Mouse (Mus musculus) limb, embryonic 11.5 days (tissue): ENCODE results near the gene Zbtb39. TPM values are rescaled to one million over a fixed set of nuclear protein-coding genes. Genes with fewer than 3 reads are reported as not detected.

Source experiments
- ATAC-seq: fragments of 200-750 bp; cut with Nextera tagmentation; 2 replicates; pipeline ENCODE4 v1.8.0; 2017; ENCODE audit warnings: low read depth; ENCODE audit not compliant: insufficient number of reproducible peaks, low FRiP score, low TSS enrichment
- DNase-seq: peaks from one replicate; pipeline ENCODE4 v3.0.0-alpha.2; 2015; ENCODE audit warnings: low spot score
- H3K27ac ChIP-seq: fragments of 300-500 bp; sonication (generic); replicated peaks from 2 replicates; pipeline ENCODE4 v1.5.1; 2014; ENCODE audit warnings: low read depth, mild to moderate bottlenecking, low read length
- H3K27me3 ChIP-seq: fragments of 300-500 bp; sonication (generic); 2 replicates; pipeline ENCODE4 v1.6.1; 2014; ENCODE audit warnings: mild to moderate bottlenecking, low read length, mixed read lengths; ENCODE audit not compliant: control insufficient read depth, insufficient read depth
- H3K36me3 ChIP-seq: fragments of 300-500 bp; sonication (generic); 2 replicates; pipeline ENCODE4 v1.6.1; 2014; ENCODE audit warnings: mild to moderate bottlenecking, low read length, moderate library complexity, mixed read lengths; ENCODE audit not compliant: control insufficient read depth, insufficient read depth
- H3K4me1 ChIP-seq: fragments of 300-500 bp; sonication (generic); 2 replicates; pipeline ENCODE4 v1.6.1; 2014; ENCODE audit warnings: low read length, mixed read lengths; ENCODE audit not compliant: control insufficient read depth, insufficient read depth
- H3K4me2 ChIP-seq: fragments of 300-500 bp; sonication (generic); 2 replicates; pipeline ENCODE4 v1.6.1; 2014; ENCODE audit warnings: low read depth, mild to moderate bottlenecking, moderate library complexity; ENCODE audit not compliant: severe bottlenecking
- H3K4me3 ChIP-seq: fragments of 300-500 bp; sonication (generic); 2 replicates; pipeline ENCODE4 v1.5.1; 2014; ENCODE audit warnings: low read depth, low read length
- H3K9ac ChIP-seq: fragments of 300-500 bp; sonication (generic); 2 replicates; pipeline ENCODE4 v1.6.1; 2014; ENCODE audit warnings: mild to moderate bottlenecking, low read length
- H3K9me3 ChIP-seq: fragments of 300-500 bp; sonication (generic); 2 replicates; pipeline ENCODE4 v1.6.1; 2016; ENCODE audit warnings: low read length; ENCODE audit not compliant: control insufficient read depth
- WGBS: fragments of 180-500 bp; shearing (Covaris S2); extraction: QIAGEN DNeasy Blood & Tissue Kit; methylation state at CpG from one replicate; pipeline ENCODE4 v1.1.7; 2014; 5-methylcytosine and 5-hydroxymethylcytosine counted together
- polyA plus RNA-seq: library from polyadenylated mRNA; unstranded; fragments of >200 nt; fragmentation: Nextera tagmentation; extraction: Ambion mirVana; gene quantifications from 2 replicates; pipeline ENCODE4 v1.2.1, GENCODE M21; 2014

Zbtb39 gene
- polyA plus RNA-seq, 1 experiment from 2014 or later: 7.7 TPM

DNA sequence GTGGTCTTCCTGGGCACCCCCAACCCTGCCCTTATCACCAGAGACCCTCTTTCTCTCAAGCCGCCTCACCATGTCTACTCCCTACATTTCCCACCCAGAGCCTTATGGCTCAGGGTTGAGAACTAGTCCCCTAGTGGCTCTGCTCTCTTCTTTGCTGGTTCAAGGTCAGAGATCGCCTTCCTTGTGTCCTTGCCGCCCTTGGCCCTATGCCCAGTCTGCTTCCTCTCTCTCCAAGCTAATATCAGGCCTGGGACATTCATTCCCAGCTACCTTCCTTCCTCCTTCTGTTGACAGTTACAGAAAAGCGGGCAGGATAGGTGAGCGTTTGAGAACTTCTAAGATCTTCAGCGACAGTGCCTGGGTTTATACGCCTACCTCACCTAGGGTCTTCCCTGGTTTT is 31.6 kb upstream of the Zbtb39 start:
- H3K4me1 ChIP-seq: no peaks in the 10 kb centered on the region
- DNase-seq (no peak), ATAC-seq (no peak)
- no peaks in the 10 kb centered on the region for H3K36me3 ChIP-seq
- H3K27ac ChIP-seq: no peak overlapping the region
- no peak overlapping the region for H3K9ac ChIP-seq
- H3K9me3 ChIP-seq: no peaks in the 10 kb centered on the region
- WGBS: 88% methylated on average over 7 of the region's 7 CpGs
- H3K27me3 ChIP-seq: no peaks in the 10 kb centered on the region
- H3K4me2 ChIP-seq: no peak overlapping the region
- H3K4me3 ChIP-seq: no peak overlapping the region

DNA sequence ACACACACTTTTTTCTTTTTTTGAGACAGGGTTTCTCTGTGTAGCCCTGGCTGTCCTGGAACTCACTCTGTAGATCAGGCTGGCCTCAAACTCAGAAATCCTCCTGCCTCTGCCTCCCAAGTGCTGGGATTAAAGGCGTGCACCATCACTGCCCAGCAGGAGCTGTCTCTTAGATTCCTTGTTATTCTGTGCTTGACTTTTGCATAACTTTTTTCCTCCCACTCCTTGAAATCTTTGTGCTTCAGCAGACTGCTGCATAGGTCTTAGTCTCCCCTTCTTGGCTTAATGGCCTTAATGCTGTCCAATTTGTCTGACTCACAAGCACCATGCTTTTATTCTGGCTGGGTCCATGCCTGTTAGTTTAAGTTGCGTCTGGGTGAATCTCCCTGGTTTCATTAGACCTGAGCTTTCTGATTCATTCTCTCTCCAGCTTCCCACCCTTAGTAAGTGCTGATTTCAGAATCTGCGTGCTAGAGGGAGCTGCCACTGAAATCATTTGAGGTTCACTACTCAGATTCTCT is 30.4 kb upstream of the Zbtb39 start:
- H3K27me3 ChIP-seq: no peaks in the 10 kb centered on the region
- no peak overlapping the region for H3K4me3 ChIP-seq
- H3K27ac ChIP-seq: no peak overlapping the region
- no peak for DNase-seq
- H3K4me2 ChIP-seq: no peak overlapping the region
- no peaks in the 10 kb centered on the region for H3K36me3 ChIP-seq
- H3K4me1 ChIP-seq: 0 out of 2 replicates have a peak, but pooled peaks cover 4% of the 10 kb centered on the region
- no peak overlapping the region for H3K9ac ChIP-seq
- ATAC-seq: no peak
- no peaks in the 10 kb centered on the region for H3K9me3 ChIP-seq
- 88% methylated on average over 3 of the region's 3 CpGs for WGBS

DNA sequence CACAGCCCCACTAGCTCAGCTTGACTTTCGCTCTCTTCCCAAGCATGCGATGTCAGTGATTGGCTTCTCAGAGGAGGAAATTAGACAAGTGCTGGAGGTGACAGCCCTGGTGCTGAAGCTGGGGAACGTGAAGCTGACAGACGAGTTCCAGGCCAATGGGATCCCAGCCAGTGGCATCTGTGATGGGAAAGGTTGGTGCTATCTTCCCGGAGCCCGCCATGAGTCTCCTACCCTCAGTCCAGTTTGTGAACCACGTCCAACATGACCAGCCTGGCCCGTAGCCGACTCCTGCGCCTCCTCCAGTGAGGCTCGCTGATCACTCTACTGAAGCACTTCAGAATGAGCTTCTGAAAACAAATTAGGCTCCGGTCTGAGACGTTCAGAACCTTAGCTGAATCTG is 29.0 kb upstream of the Zbtb39 start:
- no peaks in the 10 kb centered on the region for H3K9me3 ChIP-seq
- H3K9ac ChIP-seq: no peak overlapping the region
- no peak overlapping the region for H3K4me2 ChIP-seq
- 74% methylated on average over 13 of the region's 13 CpGs for WGBS
- no peak overlapping the region for H3K27ac ChIP-seq
- ATAC-seq (no peak), DNase-seq (no peak)
- H3K27me3 ChIP-seq: no peaks in the 10 kb centered on the region
- H3K36me3 ChIP-seq: no peaks in the 10 kb centered on the region
- H3K4me3 ChIP-seq: no peak overlapping the region
- H3K4me1 ChIP-seq: 0 out of 2 replicates have a peak, but pooled peaks cover 4% of the 10 kb centered on the region

- WGBS: 52% methylated on average over 6 of the region's 6 CpGs
- Histone ChIP-seq H3K9ac (no peak overlapping the region), H3K9me3 (no peaks in the 10 kb centered on the region), H3K36me3 (no peaks in the 10 kb centered on the region), H3K27ac (no peak overlapping the region), H3K4me3 (no peak overlapping the region), H3K27me3 (no peaks in the 10 kb centered on the region), H3K4me2 (no peak overlapping the region), H3K4me1 (0 out of 2 replicates have a peak, but pooled peaks cover 4% of the 10 kb centered on the region)
- ATAC-seq: no peak
- peak; percentile 35 for DNase-seq
These were observed 26.6 kb upstream of the Zbtb39 start for GRCm38 (mm10) chr10:127712736-127713135.

DNA sequence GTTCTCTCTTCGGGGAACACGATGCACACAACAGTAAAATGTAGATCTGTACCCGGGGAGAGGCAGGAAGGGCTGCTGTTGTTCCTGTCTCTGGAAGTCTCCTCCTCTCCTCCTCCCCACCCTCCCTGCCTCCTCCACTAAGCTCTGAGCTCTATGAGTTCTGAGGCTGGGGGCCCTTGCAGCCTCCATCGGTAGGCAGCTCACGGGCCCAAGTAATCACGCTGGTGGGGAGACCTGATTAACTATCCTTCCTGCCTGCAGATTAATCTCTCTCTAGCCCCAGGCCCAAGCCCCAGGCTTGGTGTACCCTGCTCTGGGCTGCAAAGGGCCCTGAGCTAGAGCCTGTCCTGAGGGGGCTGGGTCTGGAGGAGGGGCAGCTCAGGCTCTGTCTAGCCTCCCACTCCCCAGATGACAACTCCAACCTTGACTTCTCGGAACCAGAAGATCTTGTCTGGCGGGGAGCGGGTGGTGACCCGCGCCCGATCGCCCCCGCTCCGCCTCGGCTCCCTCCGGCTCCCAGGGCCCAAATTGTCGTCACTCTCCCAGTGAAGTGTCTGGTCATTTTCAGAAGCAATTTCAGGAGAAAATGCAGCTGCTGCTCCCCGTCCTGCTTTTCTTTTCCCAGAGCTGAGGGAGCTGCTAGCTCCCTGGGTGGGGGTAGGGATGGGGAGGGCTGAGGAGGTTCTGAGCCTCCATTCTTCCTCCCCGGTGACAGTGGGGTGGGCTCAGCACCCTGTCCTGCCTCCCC is 17.5 kb upstream of the Zbtb39 start:
- Histone ChIP-seq H3K9me3 (no peaks in the 10 kb centered on the region), H3K27me3 (peaks cover 3% of the 10 kb centered on the region; the same call in 1 of the 2 replicates), H3K4me2 (peak overlapping the region; percentile 17; the same call in 1 of the 2 replicates), H3K36me3 (no peaks in the 10 kb centered on the region), H3K4me1 (peaks cover 9% of the 10 kb centered on the region), H3K27ac (no peak overlapping the region), H3K4me3 (no peak overlapping the region), H3K9ac (no peak overlapping the region)
- ATAC-seq: 0 out of 2 replicates have a peak, but pooled peaks have one; percentile 28
- 12% methylated on average over 20 of the region's 20 CpGs for WGBS
- DNase-seq: no peak

DNA sequence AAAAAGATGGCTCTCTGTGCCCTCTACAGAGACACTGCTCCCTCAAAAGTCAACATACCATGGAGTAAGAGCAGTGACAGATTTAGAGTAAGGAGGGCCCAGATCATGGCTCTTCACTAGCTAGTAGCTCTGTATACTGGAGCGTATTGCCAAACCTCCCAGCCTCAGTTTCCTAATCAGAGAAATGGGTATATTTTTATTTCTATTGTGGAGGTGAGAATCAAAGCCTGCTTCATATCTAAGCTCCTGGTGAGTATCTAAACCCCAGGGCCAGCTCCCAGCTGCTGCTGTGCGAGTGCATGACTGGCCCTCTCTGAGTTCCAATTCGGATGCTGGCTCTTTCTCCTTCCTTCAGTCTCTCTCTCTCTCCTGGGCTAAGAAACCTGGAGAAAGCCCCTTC is 15.2 kb upstream of the Zbtb39 start, which contains the start of gene Tac2:
Tac2 (plus strand) TSS at position 301 of the 400 bp plus-strand sequence.
- Histone ChIP-seq H3K4me1 (peaks cover 9% of the 10 kb centered on the region), H3K9ac (no peak within 1 kb of the TSS), H3K27me3 (peaks cover 3% of the 10 kb centered on the region; the same call in 1 of the 2 replicates), H3K4me3 (no peak within 1 kb of the TSS), H3K36me3 (no peaks in the 10 kb centered on the region), H3K9me3 (no peaks in the 10 kb centered on the region), H3K27ac (no peak within 1 kb of the TSS), H3K4me2 (0 out of 2 replicates have a peak within 1 kb of the TSS, but pooled peaks have one; percentile 7)
- no peak for DNase-seq
- ATAC-seq: no peak
- 83% methylated on average over 3 of the region's 3 CpGs for WGBS

GRCm38 (mm10) chr10:127725136-127725535 is 14.2 kb upstream of the Zbtb39 start:
- Histone ChIP-seq H3K4me2 (0 out of 2 replicates have a peak overlapping the region, but pooled peaks have one; percentile 7), H3K9ac (no peak overlapping the region)

GRCm38 (mm10) chr10:127728437-127728836 is 10.9 kb upstream of the Zbtb39 start:
- no peaks in the 10 kb centered on the region for H3K27me3 ChIP-seq
- no peak overlapping the region for H3K9ac ChIP-seq
- no peaks in the 10 kb centered on the region for H3K36me3 ChIP-seq
- no peak overlapping the region for H3K4me2 ChIP-seq
- no peaks in the 10 kb centered on the region for H3K9me3 ChIP-seq
- DNase-seq (no peak), ATAC-seq (no peak)
- H3K4me1 ChIP-seq: no peaks in the 10 kb centered on the region
- no peak overlapping the region for H3K27ac ChIP-seq
- no peak overlapping the region for H3K4me3 ChIP-seq
- 79% methylated on average over 8 of the region's 8 CpGs for WGBS

More at GRCm38 (mm10) chr10:127725136-127725535, 14.2 kb upstream of the Zbtb39 start:
- 78% methylated on average over 4 of the region's 4 CpGs for WGBS
- no peaks in the 10 kb centered on the region for H3K36me3 ChIP-seq
- no peak overlapping the region for H3K27ac ChIP-seq
- no peak for ATAC-seq
- DNase-seq: no peak
- H3K4me3 ChIP-seq: no peak overlapping the region
- peaks cover 3% of the 10 kb centered on the region; the same call in 1 of the 2 replicates for H3K27me3 ChIP-seq
- H3K4me1 ChIP-seq: peaks cover 9% of the 10 kb centered on the region
- no peaks in the 10 kb centered on the region for H3K9me3 ChIP-seq
